Mouse (Mus musculus) E14TG2a.4 (cell line): ENCODE data around the gene Mettl24.

Experiments
- CTCF ChIP-seq: conservative IDR thresholded peaks from 2 replicates; pipeline ENCODE4 v1.5.1; 2014; ENCODE audit warnings: low read length
- POU5F1 ChIP-seq: IDR thresholded peaks from 2 replicates; pipeline ENCODE4 v1.6.1; 2014; ENCODE audit warnings: low read length, borderline replicate concordance

GRCm38 (mm10) chr10:40713018-40713608, 30.0 kb downstream of the Mettl24 start:
- TF ChIP-seq CTCF (no peak), POU5F1 (no peak)
